Comparison of ENCODE assay signal across 14 mouse cellular contexts in the genomic region with DNA sequence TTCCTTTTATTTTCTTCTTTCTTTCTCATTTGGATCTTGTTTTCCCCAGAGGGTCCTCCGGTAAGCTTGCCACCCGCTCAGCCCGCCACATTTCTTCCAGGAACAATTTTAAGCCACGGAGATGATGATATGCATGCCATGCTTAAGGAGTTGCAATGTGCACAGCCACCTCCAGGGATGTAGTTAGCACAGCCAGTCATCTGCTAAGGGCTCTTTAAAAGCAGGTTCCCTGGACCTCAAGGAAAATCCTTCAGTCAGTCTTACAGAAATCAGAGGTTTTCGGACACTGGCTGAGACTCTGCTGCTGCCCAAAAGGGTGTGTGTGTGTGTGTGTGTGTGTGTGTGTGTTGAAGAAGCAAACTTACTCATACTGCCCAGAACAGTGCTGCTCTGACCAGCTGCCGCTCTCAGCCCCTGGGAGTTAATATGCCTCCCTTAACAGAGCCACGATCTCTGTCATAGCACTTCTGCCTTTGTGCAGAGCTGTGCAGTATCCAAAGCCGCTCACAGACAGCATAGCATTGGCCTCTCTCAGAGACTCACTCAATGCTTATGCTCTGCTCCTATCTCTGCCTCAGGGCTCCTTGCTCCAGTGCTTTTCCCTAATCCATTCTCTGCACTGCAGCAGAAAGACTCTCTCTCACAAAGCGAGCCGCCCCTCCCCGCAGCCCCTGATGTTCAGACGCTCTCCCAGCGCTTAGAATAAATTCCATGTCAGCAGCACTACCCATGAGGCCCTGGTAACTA. TPM values are rescaled to one million over a fixed set of nuclear protein-coding genes. Genes with fewer than 3 reads are reported as not detected.
DNase-seq lines count a peak whose midpoint lies in the region; ATAC-seq and TF ChIP-seq lines count a peak whose summit lies in the region.
"Had no signal": no experiment of that assay in that cellular context is flagged by ENCODE, and none has a peak within 500 bp of the region (broad histone marks: within the 10 kb centered on the region; RNA-seq: fewer than 3 reads in every experiment).

No protein-coding gene starts in this region.

- no peak overlapping the region for H3K4me2 ChIP-seq in forebrain, postnatal 0 days (ENCODE audit: low read depth)
- 0 out of 2 replicates have a peak overlapping the region, but pooled peaks have one; percentile 2 for H3K4me2 ChIP-seq in midbrain, embryonic 11.5 days

- no peak overlapping the region for H3K9ac ChIP-seq in forebrain, postnatal 0 days
- H3K9ac ChIP-seq in midbrain, embryonic 11.5 days (ENCODE audit: low read length) = peak overlapping the region; percentile 0; the same call in 1 of the 2 replicates
- H3K9ac ChIP-seq: liver, embryonic 14.5 days had no signal

- no peaks in the 10 kb centered on the region for H3K9me3 ChIP-seq in forebrain, postnatal 0 days (ENCODE audit: low read length)
- no peaks in the 10 kb centered on the region for H3K9me3 ChIP-seq in midbrain, embryonic 11.5 days (ENCODE audit: control insufficient read depth, low read length)

- 40% methylated on average over 13 of the region's 13 CpGs for WGBS in forebrain, postnatal 0 days
- 35% methylated on average over 13 of the region's 13 CpGs for WGBS in midbrain, embryonic 11.5 days

- peak; percentile 74 for ATAC-seq in forebrain, postnatal 0 days
- ATAC-seq in midbrain, embryonic 11.5 days (ENCODE audit: low FRiP score) = peak; percentile 89
- ATAC-seq in megakaryocyte progenitor cell, adult 5-6 weeks (replicated peaks; ENCODE audit: poor library complexity) = no peak

- no peak overlapping the region for H3K4me3 ChIP-seq in forebrain, postnatal 0 days (ENCODE audit: low read depth, low read length)
- no peak overlapping the region for H3K4me3 ChIP-seq in midbrain, embryonic 11.5 days (ENCODE audit: low read depth, low read length)

- TF ChIP-seq CTCF in forebrain, postnatal 0 days (IDR thresholded peaks at IDR 0.05; ENCODE audit: low read depth) = peak; percentile 39; the same call in 1 of the 2 replicates

- no peak overlapping the region; the same call in 1 of the 2 replicates for H3K27ac ChIP-seq in forebrain, postnatal 0 days (ENCODE audit: low read depth, low read length)
- peak overlapping the region; percentile 37; the same call in 1 of the 2 replicates for H3K27ac ChIP-seq in midbrain, embryonic 11.5 days (ENCODE audit: low read depth, low read length)
- H3K27ac ChIP-seq: liver, embryonic 14.5 days had no signal

- peaks cover 3% of the 10 kb centered on the region; the same call in 1 of the 2 replicates for H3K4me1 ChIP-seq in forebrain, postnatal 0 days (ENCODE audit: insufficient read depth)
- H3K4me1 ChIP-seq in midbrain, embryonic 11.5 days (ENCODE audit: control insufficient read depth, insufficient read depth, low read length) = peaks cover 8% of the 10 kb centered on the region; the same call in 1 of the 2 replicates

- no peaks in the 10 kb centered on the region for H3K36me3 ChIP-seq in forebrain, postnatal 0 days (ENCODE audit: insufficient read depth)
- H3K36me3 ChIP-seq in midbrain, embryonic 11.5 days (ENCODE audit: control insufficient read depth, insufficient read depth, low read length) = no peaks in the 10 kb centered on the region

- no peaks in the 10 kb centered on the region for H3K27me3 ChIP-seq in forebrain, postnatal 0 days (ENCODE audit: insufficient read depth, low read length)
- no peaks in the 10 kb centered on the region for H3K27me3 ChIP-seq in midbrain, embryonic 11.5 days (ENCODE audit: control insufficient read depth, insufficient read depth, low read length)
- H3K27me3 ChIP-seq: CH12.LX had no signal

- peak; percentile 22 to 44 for DNase-seq in left cerebral cortex, adult 18-20 months (ENCODE audit: low spot score in 2 of 2)
- DNase-seq in left cerebral cortex, adult 11 months (ENCODE audit: low spot score) = no peak
- DNase-seq in forebrain, postnatal 0 days = peak; percentile 30
- DNase-seq in midbrain, embryonic 11.5 days (ENCODE audit: low spot score, missing footprints) = peak; percentile 90
- peak; percentile 38 to 50 for DNase-seq in right cerebral cortex, postnatal 10 days (ENCODE audit: low spot score in 2 of 2)
- no peak for DNase-seq in ovary, postnatal 14 days (ENCODE audit: low spot score)
- no peak for DNase-seq in testis, postnatal 14 days (ENCODE audit: low spot score)
- DNase-seq: thymus, adult 2 months had no signal

RNA-seq across cellular contexts. Expression of a gene that starts 5.1 kb away (rescaled TPM):
- under 1 TPM in 1 of 2 experiments, not detected in 1; 0.21 TPM for total RNA-seq in left cerebral cortex, adult 18-20 months (2021)
- total RNA-seq in forebrain, postnatal 0 days (2014; rRNA removed) = 0.15 and 0.86 TPM in 2 replicates
- polyA plus RNA-seq in forebrain, postnatal 0 days (2015; fragmentation: Nextera tagmentation; extraction: Ambion mirVana) = 0.16 and 0.18 TPM in 2 replicates
- not detected in 2 replicates for polyA plus RNA-seq in midbrain, embryonic 11.5 days (2014; fragmentation: Nextera tagmentation; extraction: Ambion mirVana)
- total RNA-seq in megakaryocyte progenitor cell, adult 5-6 weeks (2015) = not detected in 2 replicates
- total RNA-seq in megakaryocyte progenitor cell, adult 5-6 weeks (2017) = not detected in 2 replicates
- total RNA-seq: common myeloid progenitor, adult 5-6 weeks; layer of hippocampus, adult 18-20 months had no signal
- polyA plus RNA-seq: heart, postnatal 0 days; thymus, adult 2 months had no signal

Comparison
In these comparisons a context has a peak if more than half of its experiments do, and no peak if none do; other contexts are left out.
1. DNase-seq: peak in left cerebral cortex, adult 18-20 months (2 of 2), forebrain, postnatal 0 days (single experiment), midbrain, embryonic 11.5 days (single experiment) and right cerebral cortex, postnatal 10 days (2 of 2); none in left cerebral cortex, adult 11 months (single experiment), ovary, postnatal 14 days (single experiment) and testis, postnatal 14 days (single experiment).